In genomic region chr3:36743399-36743798, GRCm38 (mm10) we compare ENCODE assay signal across 22 mouse cellular contexts. TPM values are rescaled to one million over a fixed set of nuclear protein-coding genes. Genes with fewer than 3 reads are reported as not detected.
DNase-seq lines count a peak whose midpoint lies in the region; ATAC-seq lines count a peak whose summit lies in the region.
"Had no signal": no experiment of that assay in that cellular context is flagged by ENCODE, and none has a peak within 500 bp of the region (broad histone marks: within the 10 kb centered on the region; RNA-seq: fewer than 3 reads in every experiment).

No protein-coding gene starts in this region.

- H3K27me3 ChIP-seq in heart, embryonic 13.5 days (replicated peaks) = no peaks in the 10 kb centered on the region
- H3K27me3 ChIP-seq in midbrain, embryonic 14.5 days (ENCODE audit: control insufficient read depth, insufficient read depth, low read length) = no peaks in the 10 kb centered on the region
- H3K27me3 ChIP-seq in midbrain, embryonic 13.5 days = no peaks in the 10 kb centered on the region
- H3K27me3 ChIP-seq in neural tube, embryonic 15.5 days (replicated peaks) = no peaks in the 10 kb centered on the region
- H3K27me3 ChIP-seq: embryonic facial prominence, embryonic 15.5 days; limb, embryonic 12.5 days; liver, embryonic 12.5 days had no signal

- H3K27ac ChIP-seq in heart, embryonic 13.5 days (replicated peaks) = peak overlapping the region; percentile 73
- no peak overlapping the region for H3K27ac ChIP-seq in midbrain, embryonic 14.5 days (replicated peaks; ENCODE audit: low read depth, low read length)
- no peak overlapping the region for H3K27ac ChIP-seq in midbrain, embryonic 13.5 days
- H3K27ac ChIP-seq in brown adipose tissue, adult 24 weeks (replicated peaks; ENCODE audit: low read depth, low read length) = peak overlapping the region; percentile 5
- no peak overlapping the region for H3K27ac ChIP-seq in neural tube, embryonic 15.5 days (replicated peaks)
- H3K27ac ChIP-seq: embryonic facial prominence, embryonic 15.5 days; forebrain, embryonic 10.5 days; hindbrain, embryonic 10.5 days; hindbrain, postnatal 0 days; limb, embryonic 12.5 days; liver, embryonic 12.5 days had no signal

- H3K4me1 ChIP-seq in heart, embryonic 13.5 days = peaks cover 10% of the 10 kb centered on the region
- no peaks in the 10 kb centered on the region for H3K4me1 ChIP-seq in midbrain, embryonic 14.5 days (ENCODE audit: control insufficient read depth, insufficient read depth, low read length)
- H3K4me1 ChIP-seq in midbrain, embryonic 13.5 days (replicated peaks) = 0 out of 2 replicates have a peak, but pooled peaks cover 4% of the 10 kb centered on the region
- no peaks in the 10 kb centered on the region for H3K4me1 ChIP-seq in brown adipose tissue, adult 24 weeks (ENCODE audit: control insufficient read depth, insufficient read depth, insufficient read length, low read length)
- H3K4me1 ChIP-seq in neural tube, embryonic 15.5 days = peaks cover 5% of the 10 kb centered on the region; the same call in 1 of the 2 replicates
- H3K4me1 ChIP-seq: embryonic facial prominence, embryonic 15.5 days; hindbrain, embryonic 10.5 days; limb, embryonic 12.5 days; liver, embryonic 12.5 days had no signal

- peak overlapping the region; percentile 53 for H3K4me2 ChIP-seq in heart, embryonic 13.5 days
- H3K4me2 ChIP-seq in midbrain, embryonic 14.5 days (ENCODE audit: low read length) = no peak overlapping the region
- H3K4me2 ChIP-seq in midbrain, embryonic 13.5 days (replicated peaks) = no peak overlapping the region
- H3K4me2 ChIP-seq in neural tube, embryonic 15.5 days = peak overlapping the region; percentile 5; the same call in 1 of the 2 replicates
- H3K4me2 ChIP-seq: embryonic facial prominence, embryonic 15.5 days; limb, embryonic 12.5 days; liver, embryonic 12.5 days had no signal

- ATAC-seq in heart, embryonic 13.5 days (ENCODE audit: extremely low read depth, insufficient number of reproducible peaks, low FRiP score, low TSS enrichment) = no peak
- ATAC-seq in midbrain, embryonic 14.5 days (ENCODE audit: low FRiP score, low TSS enrichment) = no peak
- no peak for ATAC-seq in midbrain, embryonic 13.5 days
- ATAC-seq in neural tube, embryonic 15.5 days (ENCODE audit: low FRiP score) = no peak
- ATAC-seq in erythroblast, adult 5-6 weeks (replicated peaks; ENCODE audit: low FRiP score, poor library complexity, severe bottlenecking) = no peak
- ATAC-seq: forebrain, postnatal 0 days; hindbrain, postnatal 0 days; liver, embryonic 12.5 days; Patski had no signal

- peak overlapping the region; percentile 48; the same call in 1 of the 2 replicates for H3K9ac ChIP-seq in heart, embryonic 13.5 days
- no peak overlapping the region for H3K9ac ChIP-seq in midbrain, embryonic 14.5 days (replicated peaks; ENCODE audit: low read length)
- no peak overlapping the region for H3K9ac ChIP-seq in midbrain, embryonic 13.5 days (replicated peaks)
- H3K9ac ChIP-seq in neural tube, embryonic 15.5 days (replicated peaks) = no peak overlapping the region
- H3K9ac ChIP-seq: embryonic facial prominence, embryonic 15.5 days; forebrain, postnatal 0 days; limb, embryonic 12.5 days; liver, embryonic 12.5 days had no signal

- no peak for DNase-seq in heart, postnatal 36 days
- peak; percentile 9 for DNase-seq in midbrain, embryonic 14.5 days
- DNase-seq: adrenal gland, postnatal 10 days; cerebellum, adult 11-12 months; cerebellum, postnatal 14 days; embryo, embryonic 11 days; forebrain, postnatal 0 days; kidney, adult 11 months; lung, adult 2 months; right cerebral cortex, adult 18-20 months had no signal

- WGBS in heart, embryonic 13.5 days = 52% methylated on average over 5 of the region's 5 CpGs
- 61% methylated on average over 5 of the region's 5 CpGs for WGBS in midbrain, embryonic 14.5 days
- WGBS in midbrain, embryonic 13.5 days = 53% methylated on average over 5 of the region's 5 CpGs
- WGBS in neural tube, embryonic 15.5 days = 24% methylated on average over 5 of the region's 5 CpGs

- peak overlapping the region; percentile 24 for H3K4me3 ChIP-seq in heart, embryonic 13.5 days
- no peak overlapping the region for H3K4me3 ChIP-seq in midbrain, embryonic 14.5 days (replicated peaks; ENCODE audit: low read depth, low read length)
- no peak overlapping the region for H3K4me3 ChIP-seq in midbrain, embryonic 13.5 days (replicated peaks)
- no peak overlapping the region for H3K4me3 ChIP-seq in brown adipose tissue, adult 24 weeks (ENCODE audit: insufficient read depth, low read depth, low read length)
- H3K4me3 ChIP-seq in neural tube, embryonic 15.5 days (replicated peaks) = no peak overlapping the region
- H3K4me3 ChIP-seq: embryonic facial prominence, embryonic 15.5 days; forebrain, embryonic 10.5 days; hindbrain, embryonic 10.5 days; limb, embryonic 12.5 days; liver, embryonic 12.5 days had no signal

- intact Hi-C loops in heart, postnatal 36 days (cut with DNase I) = no loop called here

- H3K9me3 ChIP-seq in heart, embryonic 13.5 days = no peaks in the 10 kb centered on the region
- H3K9me3 ChIP-seq in midbrain, embryonic 14.5 days (ENCODE audit: control insufficient read depth, low read length) = no peaks in the 10 kb centered on the region
- no peaks in the 10 kb centered on the region for H3K9me3 ChIP-seq in midbrain, embryonic 13.5 days
- no peaks in the 10 kb centered on the region for H3K9me3 ChIP-seq in neural tube, embryonic 15.5 days (replicated peaks)
- H3K9me3 ChIP-seq: embryonic facial prominence, embryonic 15.5 days; forebrain, embryonic 10.5 days; hindbrain, embryonic 10.5 days; limb, embryonic 12.5 days; liver, embryonic 12.5 days had no signal

- H3K36me3 ChIP-seq in heart, embryonic 13.5 days = no peaks in the 10 kb centered on the region
- no peaks in the 10 kb centered on the region for H3K36me3 ChIP-seq in midbrain, embryonic 14.5 days (ENCODE audit: control insufficient read depth, insufficient read depth, low read length)
- H3K36me3 ChIP-seq in midbrain, embryonic 13.5 days = no peaks in the 10 kb centered on the region
- H3K36me3 ChIP-seq in neural tube, embryonic 15.5 days = no peaks in the 10 kb centered on the region
- H3K36me3 ChIP-seq: embryonic facial prominence, embryonic 15.5 days; forebrain, embryonic 10.5 days; hindbrain, embryonic 10.5 days; limb, embryonic 12.5 days; liver, embryonic 12.5 days had no signal

RNA-seq across cellular contexts. Expression of gene Trpc3, which starts 53.4 kb away (rescaled TPM):
- polyA plus RNA-seq in heart, embryonic 13.5 days (2015; fragmentation: Nextera tagmentation; extraction: Ambion mirVana) = 2.5 and 4.9 TPM in 2 replicates
- total RNA-seq in heart, postnatal 36 days (2021) = 1 to 10 TPM; 5.1 to 7.1 TPM
- polyA plus RNA-seq in midbrain, embryonic 14.5 days (2014; fragmentation: Nextera tagmentation; extraction: Ambion mirVana) = 7.8 and 8.4 TPM in 2 replicates
- 4.4 and 5.4 TPM in 2 replicates for polyA plus RNA-seq in midbrain, embryonic 13.5 days (2015; fragmentation: Nextera tagmentation; extraction: Ambion mirVana)
- 0.87 and 2.6 TPM in 2 replicates for polyA plus RNA-seq in brown adipose tissue, adult 24 weeks (2012; ENCODE audit: insufficient read depth, insufficient read length, missing spikeins)
- 16.6 and 23.9 TPM in 2 replicates for polyA plus RNA-seq in neural tube, embryonic 15.5 days (2015; fragmentation: Nextera tagmentation; extraction: Ambion mirVana)
- not detected in 2 replicates for total RNA-seq in erythroblast, adult 5-6 weeks (2015; ENCODE audit: low replicate concordance)
- not detected in 2 replicates for total RNA-seq in erythroblast, adult 5-6 weeks (2017; ENCODE audit: low replicate concordance)

Comparison
In these comparisons a context has a peak if more than half of its experiments do, and no peak if none do; other contexts are left out.
1. H3K27ac ChIP-seq: peak in heart, embryonic 13.5 days (single experiment) and brown adipose tissue, adult 24 weeks (single experiment); none in midbrain, embryonic 14.5 days (single experiment), midbrain, embryonic 13.5 days (single experiment) and neural tube, embryonic 15.5 days (single experiment).
2. H3K4me2 ChIP-seq: peak in heart, embryonic 13.5 days (single experiment) and neural tube, embryonic 15.5 days (single experiment); none in midbrain, embryonic 14.5 days (single experiment) and midbrain, embryonic 13.5 days (single experiment).